Comparison of ENCODE assay signal across 9 mouse cellular contexts in the genomic region with DNA sequence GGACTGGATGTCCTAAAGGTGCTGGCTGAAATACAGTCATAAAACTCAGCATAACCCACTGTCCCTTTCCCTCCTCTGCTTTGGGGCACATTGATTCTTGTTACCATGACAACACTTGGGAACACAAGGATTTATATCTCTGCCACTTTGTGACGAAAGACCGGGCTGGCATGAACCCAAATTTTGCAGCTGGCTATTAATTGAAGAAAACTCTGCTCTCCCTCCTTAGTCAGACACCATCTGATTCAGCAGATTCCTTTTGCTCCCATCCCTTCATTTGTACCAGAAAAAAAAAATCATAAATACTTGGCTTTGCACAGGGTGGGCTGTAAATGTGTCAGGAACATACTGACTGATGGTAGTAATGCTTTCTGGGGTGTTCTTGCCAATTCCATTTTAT.
DNase-seq lines count a peak whose midpoint lies in the region; ATAC-seq and TF ChIP-seq lines count a peak whose summit lies in the region.
"Had no signal": no experiment of that assay in that cellular context is flagged by ENCODE, and none has a peak within 500 bp of the region (broad histone marks: within the 10 kb centered on the region; RNA-seq: fewer than 3 reads in every experiment).

No protein-coding gene starts in this region.

- no peaks in the 10 kb centered on the region for H3K9me3 ChIP-seq in liver, postnatal 0 days (ENCODE audit: low read length)
- no peaks in the 10 kb centered on the region for H3K9me3 ChIP-seq in liver, embryonic 11.5 days (ENCODE audit: control insufficient read depth, low read length)
- no peaks in the 10 kb centered on the region for H3K9me3 ChIP-seq in neural tube, embryonic 13.5 days

- H3K4me2 ChIP-seq in liver, postnatal 0 days (ENCODE audit: low read depth, low read length), result no peak overlapping the region
- H3K4me2 ChIP-seq in liver, embryonic 11.5 days, result no peak overlapping the region
- no peak overlapping the region for H3K4me2 ChIP-seq in neural tube, embryonic 13.5 days

- H3K9ac ChIP-seq in liver, postnatal 0 days (replicated peaks), result no peak overlapping the region
- H3K9ac ChIP-seq in liver, embryonic 11.5 days (ENCODE audit: low read depth, low read length), result no peak overlapping the region
- no peak overlapping the region for H3K9ac ChIP-seq in neural tube, embryonic 13.5 days

- peaks cover 2% of the 10 kb centered on the region; the same call in 1 of the 2 replicates for H3K4me1 ChIP-seq in liver, postnatal 0 days (ENCODE audit: insufficient read depth)
- H3K4me1 ChIP-seq in liver, embryonic 11.5 days (replicated peaks; ENCODE audit: control insufficient read depth, insufficient read depth, low read length), result no peaks in the 10 kb centered on the region
- peaks cover 40% of the 10 kb centered on the region for H3K4me1 ChIP-seq in neural tube, embryonic 13.5 days (replicated peaks)

- peak; percentile 13 to 16 for DNase-seq in adrenal gland, postnatal 36 days
- DNase-seq in adrenal gland, postnatal 25 days, result no peak
- DNase-seq in liver, postnatal 0 days, result peak; percentile 68
- DNase-seq in liver, embryonic 11.5 days (ENCODE audit: low spot score), result no peak
- peak; percentile 42 to 64 for DNase-seq in kidney, postnatal 36 days
- DNase-seq in B cell, adult 2 months, result no peak
- DNase-seq in c-Kit-positive CD71-positive TER-119-positive erythroid progenitor cells, embryonic 14.5 days (ENCODE audit: low spot score), result no peak

- H3K27ac ChIP-seq in liver, postnatal 0 days (ENCODE audit: low read depth), result no peak overlapping the region
- no peak overlapping the region for H3K27ac ChIP-seq in liver, embryonic 11.5 days (ENCODE audit: low read depth, low read length)
- peak overlapping the region; percentile 18; the same call in 1 of the 2 replicates for H3K27ac ChIP-seq in neural tube, embryonic 13.5 days (replicated peaks)

- no peak for TF ChIP-seq CTCF in liver, postnatal 0 days (IDR thresholded peaks at IDR 0.05; ENCODE audit: low read depth)

- no peaks in the 10 kb centered on the region for H3K36me3 ChIP-seq in liver, postnatal 0 days (replicated peaks; ENCODE audit: insufficient read depth, low read length)
- no peaks in the 10 kb centered on the region for H3K36me3 ChIP-seq in liver, embryonic 11.5 days (ENCODE audit: control insufficient read depth, insufficient read depth, low read length)
- no peaks in the 10 kb centered on the region for H3K36me3 ChIP-seq in neural tube, embryonic 13.5 days

- no peak for TF ChIP-seq EP300 in liver, postnatal 0 days (IDR thresholded peaks at IDR 0.05; ENCODE audit: low read depth)

- peak; percentile 58 for ATAC-seq in liver, postnatal 0 days
- ATAC-seq in liver, embryonic 11.5 days (replicated peaks; ENCODE audit: low FRiP score), result no peak
- ATAC-seq in neural tube, embryonic 13.5 days (ENCODE audit: low read depth), result 0 out of 2 replicates have a peak, but pooled peaks have one; percentile 40

- H3K27me3 ChIP-seq in liver, postnatal 0 days (ENCODE audit: insufficient read depth, low read length), result no peaks in the 10 kb centered on the region
- H3K27me3 ChIP-seq in liver, embryonic 11.5 days (replicated peaks; ENCODE audit: control insufficient read depth, insufficient read depth, low read length), result no peaks in the 10 kb centered on the region
- no peaks in the 10 kb centered on the region for H3K27me3 ChIP-seq in neural tube, embryonic 13.5 days

- no peak overlapping the region for H3K4me3 ChIP-seq in liver, postnatal 0 days (ENCODE audit: low read depth, low read length)
- no peak overlapping the region for H3K4me3 ChIP-seq in liver, embryonic 11.5 days (ENCODE audit: low read depth, low read length)
- H3K4me3 ChIP-seq in neural tube, embryonic 13.5 days, result no peak overlapping the region
- H3K4me3 ChIP-seq: erythroblast, embryonic 14.5 days had no signal

- 59% methylated on average over 2 of the region's 2 CpGs for WGBS in liver, postnatal 0 days (ENCODE audit: insufficient replicate concordance)
- 71% methylated on average over 2 of the region's 2 CpGs for WGBS in liver, embryonic 11.5 days
- WGBS in neural tube, embryonic 13.5 days, result 12% methylated on average over 2 of the region's 2 CpGs

Comparison
In these comparisons a context has a peak if more than half of its experiments do, and no peak if none do; other contexts are left out.
1. DNase-seq: peak in adrenal gland, postnatal 36 days (2 of 2), liver, postnatal 0 days (single experiment) and kidney, postnatal 36 days (2 of 2); none in adrenal gland, postnatal 25 days (single experiment), liver, embryonic 11.5 days (single experiment), B cell, adult 2 months (0 of 2) and c-Kit-positive CD71-positive TER-119-positive erythroid progenitor cells, embryonic 14.5 days (single experiment).